Mouse (Mus musculus): ENCODE data around the gene Lrfn5. TPM values are rescaled to one million over a fixed set of nuclear protein-coding genes. Genes with fewer than 3 reads are reported as not detected.

The Lrfn5 gene
- polyA plus RNA-seq, 1 experiment from 2014 or later, result 0.71 TPM

DNA sequence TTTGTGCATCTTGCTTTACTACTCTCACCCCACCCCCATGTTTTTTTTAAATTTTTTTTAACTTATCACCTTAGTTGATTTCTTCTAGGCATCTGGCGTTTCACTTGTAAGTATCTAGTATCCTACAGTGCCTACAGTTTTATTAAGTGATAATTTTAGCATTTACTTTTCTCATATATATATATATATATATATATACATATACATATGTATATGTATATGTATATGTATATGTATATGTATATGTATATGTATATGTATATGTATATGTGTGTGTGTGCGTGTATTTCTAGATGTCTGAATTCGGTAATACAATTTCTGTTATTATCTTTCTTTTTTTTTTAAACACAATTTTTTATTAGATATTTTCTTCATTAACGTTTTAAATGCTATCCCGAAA is 300.7 kb downstream of the Lrfn5 start:
- no peaks in the 10 kb centered on the region for H3K36me3 ChIP-seq (ENCODE audit: insufficient read depth)
- no peaks in the 10 kb centered on the region for H3K27me3 ChIP-seq (ENCODE audit: insufficient read depth, low read length)
- no peak overlapping the region for H3K9ac ChIP-seq
- H3K4me3 ChIP-seq (ENCODE audit: low read depth, low read length), result no peak overlapping the region
- 89% methylated on average over 5 of the region's 5 CpGs for WGBS
- H3K27ac ChIP-seq (ENCODE audit: low read depth), result no peak overlapping the region
- no peaks in the 10 kb centered on the region for H3K4me1 ChIP-seq (ENCODE audit: insufficient read depth)
- H3K9me3 ChIP-seq (ENCODE audit: low read depth, low read length), result no peaks in the 10 kb centered on the region
- H3K4me2 ChIP-seq, result no peak overlapping the region
- DNase-seq, result no peak
- ATAC-seq (ENCODE audit: insufficient read depth), result no peak
- no peak for TF ChIP-seq CTCF (IDR thresholded peaks at IDR 0.05; ENCODE audit: low read depth)

GRCm38 (mm10) chr12:61826311-61826710 is 303.4 kb downstream of the Lrfn5 start:
- Histone ChIP-seq H3K9ac (no peak overlapping the region), H3K4me3 (ENCODE audit: low read depth, low read length) (no peak overlapping the region), H3K4me1 (ENCODE audit: insufficient read depth) (no peaks in the 10 kb centered on the region), H3K36me3 (ENCODE audit: insufficient read depth) (no peaks in the 10 kb centered on the region), H3K9me3 (ENCODE audit: low read depth, low read length) (no peaks in the 10 kb centered on the region), H3K27ac (ENCODE audit: low read depth) (no peak overlapping the region), H3K27me3 (ENCODE audit: insufficient read depth, low read length) (no peaks in the 10 kb centered on the region), H3K4me2 (no peak overlapping the region)
- TF ChIP-seq CTCF (IDR thresholded peaks at IDR 0.05; ENCODE audit: low read depth), result peak; percentile 24; the same call in 1 of the 2 replicates
- WGBS, result 11% methylated on average over 1 of the region's 1 CpGs
- peak; percentile 6 for DNase-seq
- no peak for ATAC-seq (ENCODE audit: insufficient read depth)

GRCm38 (mm10) chr12:61842599-61843291 is 319.8 kb downstream of the Lrfn5 start:
- no peak overlapping the region for H3K4me2 ChIP-seq
- H3K4me1 ChIP-seq (ENCODE audit: insufficient read depth), result no peaks in the 10 kb centered on the region
- no peak overlapping the region for H3K27ac ChIP-seq (ENCODE audit: low read depth)
- WGBS, result 86% methylated on average over 9 of the region's 9 CpGs
- TF ChIP-seq CTCF (IDR thresholded peaks at IDR 0.05; ENCODE audit: low read depth), result no peak
- H3K9ac ChIP-seq, result no peak overlapping the region
- H3K27me3 ChIP-seq (ENCODE audit: insufficient read depth, low read length), result no peaks in the 10 kb centered on the region
- DNase-seq (no peak), ATAC-seq (ENCODE audit: insufficient read depth) (no peak)
- no peak overlapping the region for H3K4me3 ChIP-seq (ENCODE audit: low read depth, low read length)
- no peaks in the 10 kb centered on the region for H3K36me3 ChIP-seq (ENCODE audit: insufficient read depth)
- H3K9me3 ChIP-seq (ENCODE audit: low read depth, low read length), result no peaks in the 10 kb centered on the region

GRCm38 (mm10) chr12:61854183-61854582 is 331.2 kb downstream of the Lrfn5 start:
- no peak for DNase-seq
- 58% methylated on average over 1 of the region's 1 CpGs for WGBS
- H3K27ac ChIP-seq (ENCODE audit: low read depth), result no peak overlapping the region
- no peak overlapping the region for H3K4me3 ChIP-seq (ENCODE audit: low read depth, low read length)
- no peaks in the 10 kb centered on the region for H3K36me3 ChIP-seq (ENCODE audit: insufficient read depth)
- TF ChIP-seq CTCF (IDR thresholded peaks at IDR 0.05; ENCODE audit: low read depth), result no peak
- no peak overlapping the region for H3K4me2 ChIP-seq
- no peak for ATAC-seq (ENCODE audit: insufficient read depth)
- H3K4me1 ChIP-seq (ENCODE audit: insufficient read depth), result no peaks in the 10 kb centered on the region
- H3K27me3 ChIP-seq (ENCODE audit: insufficient read depth, low read length), result no peaks in the 10 kb centered on the region
- H3K9ac ChIP-seq, result no peak overlapping the region
- H3K9me3 ChIP-seq (ENCODE audit: low read depth, low read length), result no peaks in the 10 kb centered on the region

Data from lung, embryonic 14.5 days (tissue).